Mouse (Mus musculus): ENCODE measurements around the gene Nfkb1. TPM values are rescaled to one million over a fixed set of nuclear protein-coding genes. Genes with fewer than 3 reads are reported as not detected.

Gene Nfkb1
- total and polyA plus RNA-seq, 3 experiments, result 271 to 369 (median 346) TPM

GRCm38 (mm10) chr3:135581606-135582117 lies 109.7 kb downstream of the Nfkb1 start:
- H3K27me3 ChIP-seq (replicated peaks), result no peaks in the 10 kb centered on the region
- dilution Hi-C loops (cut with MboI; ENCODE audit: extremely low pct_ligation_motif_present, extremely low pct_unique_long_range_greater_than_20kb, low sequenced_read_pairs), result no loop called here
- in situ Hi-C loops (cut with MboI; ENCODE audit: low pct_ligation_motif_present, low pct_unique_long_range_greater_than_20kb, low sequenced_read_pairs), result loop anchor here (5.0 kb wide), 2 partner anchors 179 to 299 kb away; partner anchors contain the start of gene Bdh2
- peak overlapping the region in 2 of 3 experiments; percentile 4 to 28 for H3K4me3 ChIP-seq (replicated peaks in 1 of 3; ENCODE audit: low read depth in 2 of 3, low read length in 2 of 3, poor library complexity in 1 of 3)
- H3K9me3 ChIP-seq (replicated peaks; ENCODE audit: low read length), result peaks cover 6% of the 10 kb centered on the region
- no peaks in the 10 kb centered on the region for H3K79me2 ChIP-seq (replicated peaks; ENCODE audit: control insufficient read depth, extremely low read depth, insufficient read depth, poor library complexity, severe bottlenecking)
- H3K27ac ChIP-seq (ENCODE audit: insufficient read depth, low read depth), result no peak overlapping the region
- H3K36me3 ChIP-seq (replicated peaks in 1 of 2; ENCODE audit: control insufficient read depth in 1 of 2, insufficient read depth in 1 of 2, low read length in 1 of 2), result peaks cover 22 to 32% of the 10 kb centered on the region in 2 experiments
- peak; percentile 93 for DNase-seq (ENCODE audit: extremely low read depth)
- H3K4me2 ChIP-seq (ENCODE audit: insufficient read depth, low read depth, poor library complexity, severe bottlenecking), result peak overlapping the region; percentile 35
- peak; percentile 24; the same call in 1 of the 2 replicates for TF ChIP-seq RCOR1 (conservative IDR thresholded peaks at IDR 0.05; ENCODE audit: low read depth, low read length)
- TF ChIP-seq HCFC1 (IDR thresholded peaks at IDR 0.05; ENCODE audit: low read depth, low read length), result no peak
- TF ChIP-seq CTCF (conservative IDR thresholded peaks at IDR 0.05 in 1 of 2, IDR thresholded peaks at IDR 0.05 in 1 of 2; ENCODE audit: low read depth in 2 of 2, low read length in 2 of 2), result peak; percentile 13 to 98; a peak in 2 of 4 replicates
- TF ChIP-seq TCF12 (IDR thresholded peaks at IDR 0.05; ENCODE audit: low read depth, low read length), result 0 out of 2 replicates have a peak, but pooled peaks have one; percentile 18
- TF ChIP-seq ETS1 (conservative IDR thresholded peaks at IDR 0.05; ENCODE audit: low read depth, low read length), result no peak; the same call in 1 of the 2 replicates
- TF ChIP-seq JUND (conservative IDR thresholded peaks at IDR 0.05; ENCODE audit: low read depth, low read length), result peak; percentile 54; the same call in 1 of the 2 replicates
- TF ChIP-seq MAZ (IDR thresholded peaks at IDR 0.05; ENCODE audit: low read depth, low read length), result no peak
- peak; percentile 31; the same call in 1 of the 2 replicates for TF ChIP-seq BHLHE40 (IDR thresholded peaks at IDR 0.05; ENCODE audit: low read depth, low read length)
- no peak for TF ChIP-seq NRF1 (IDR thresholded peaks at IDR 0.05; ENCODE audit: low read depth, low read length)
- peak; percentile 45; the same call in 1 of the 2 replicates for TF ChIP-seq SIN3A (IDR thresholded peaks at IDR 0.05; ENCODE audit: low read length)
- peak; percentile 94 for TF ChIP-seq SMC3 (IDR thresholded peaks at IDR 0.05; ENCODE audit: low read depth, low read length)
- TF ChIP-seq CHD2 (IDR thresholded peaks at IDR 0.05; ENCODE audit: low read length), result peak; percentile 61; the same call in 1 of the 2 replicates
- no peak for TF ChIP-seq POLR2A (IDR thresholded peaks at IDR 0.05; ENCODE audit: low read depth, low read length)
- 0 out of 2 replicates have a peak, but pooled peaks have one; percentile 6 for TF ChIP-seq ELF1 (IDR thresholded peaks at IDR 0.05; ENCODE audit: low read depth, low read length)
- TF ChIP-seq PAX5 (IDR thresholded peaks at IDR 0.05; ENCODE audit: low read length), result no peak
- TF ChIP-seq E2F4 (IDR thresholded peaks at IDR 0.05; ENCODE audit: insufficient replicate concordance, low read depth, low read length), result no peak
- TF ChIP-seq EP300 (IDR thresholded peaks at IDR 0.05; ENCODE audit: low read length), result no peak; the same call in 1 of the 2 replicates
- peak; percentile 99 for TF ChIP-seq RAD21 (IDR thresholded peaks at IDR 0.05; ENCODE audit: low read depth, low read length)
- TF ChIP-seq MEF2A (IDR thresholded peaks at IDR 0.05; ENCODE audit: borderline replicate concordance, low read depth, low read length), result peak; percentile 49
- 0 out of 2 replicates have a peak, but pooled peaks have one; percentile 28 for TF ChIP-seq MXI1 (IDR thresholded peaks at IDR 0.05; ENCODE audit: low read depth, low read length)
- peak; percentile 56 for TF ChIP-seq ZC3H11A (IDR thresholded peaks at IDR 0.05; ENCODE audit: low read depth, low read length)
- TF ChIP-seq CHD1 (IDR thresholded peaks at IDR 0.05; ENCODE audit: low read depth, low read length), result no peak; the same call in 1 of the 2 replicates
- TF ChIP-seq POLR2AphosphoS2 (IDR thresholded peaks at IDR 0.05; ENCODE audit: low read depth, low read length), result no peak
- no peak for TF ChIP-seq JUN (IDR thresholded peaks at IDR 0.05; ENCODE audit: insufficient read depth, low read depth, low read length)
- TF ChIP-seq MAX (IDR thresholded peaks at IDR 0.05; ENCODE audit: low read length), result no peak
- TF ChIP-seq USF2 (conservative IDR thresholded peaks at IDR 0.05; ENCODE audit: low read depth, low read length), result no peak
- TF ChIP-seq TBP (conservative IDR thresholded peaks at IDR 0.05; ENCODE audit: low read depth, low read length), result no peak
- TF ChIP-seq MYC (IDR thresholded peaks at IDR 0.05; ENCODE audit: low read depth, low read length), result no peak
- no peak for TF ChIP-seq ZMIZ1 (IDR thresholded peaks at IDR 0.05; ENCODE audit: low read depth, low read length)
- peak; percentile 67 for TF ChIP-seq IRF4 (IDR thresholded peaks at IDR 0.05; ENCODE audit: low read depth, low read length)
- peak overlapping the region; percentile 14; the same call in 1 of the 2 replicates for H3K9ac ChIP-seq (ENCODE audit: insufficient read depth, low read depth)
- H3K4me1 ChIP-seq (ENCODE audit: control insufficient read depth in 1 of 2, insufficient read depth in 2 of 2), result peaks cover 24 to 57% of the 10 kb centered on the region in 2 experiments

Measured in CH12.LX (cell line).